Mouse (Mus musculus) adrenal gland, postnatal 25 days (tissue): ENCODE data around the gene Zscan2. TPM values are rescaled to one million over a fixed set of nuclear protein-coding genes. Genes with fewer than 3 reads are reported as not detected.

Experiments used
- DNase-seq: peaks from one replicate; pipeline ENCODE4 v3.0.0; 2021; ENCODE audit warnings: mixed read lengths
- long read RNA-seq: library from polyadenylated mRNA; stranded (forward); transcript quantifications from one replicate; pipeline ENCODE4 v2.0.0, GENCODE M21; 2021
- total RNA-seq: library from RNA; stranded (reverse); gene quantifications from 2 replicates; pipeline ENCODE4 v1.2.3, GENCODE M21; 2021

Gene Zscan2
- 8.0 and 8.7 TPM in 2 replicates for total RNA-seq
- long read RNA-seq, partial matches to known transcripts = 0 of 5 reads
- long read RNA-seq, other reads (novel, unspliced or antisense) = 1 of 5 reads

DNA sequence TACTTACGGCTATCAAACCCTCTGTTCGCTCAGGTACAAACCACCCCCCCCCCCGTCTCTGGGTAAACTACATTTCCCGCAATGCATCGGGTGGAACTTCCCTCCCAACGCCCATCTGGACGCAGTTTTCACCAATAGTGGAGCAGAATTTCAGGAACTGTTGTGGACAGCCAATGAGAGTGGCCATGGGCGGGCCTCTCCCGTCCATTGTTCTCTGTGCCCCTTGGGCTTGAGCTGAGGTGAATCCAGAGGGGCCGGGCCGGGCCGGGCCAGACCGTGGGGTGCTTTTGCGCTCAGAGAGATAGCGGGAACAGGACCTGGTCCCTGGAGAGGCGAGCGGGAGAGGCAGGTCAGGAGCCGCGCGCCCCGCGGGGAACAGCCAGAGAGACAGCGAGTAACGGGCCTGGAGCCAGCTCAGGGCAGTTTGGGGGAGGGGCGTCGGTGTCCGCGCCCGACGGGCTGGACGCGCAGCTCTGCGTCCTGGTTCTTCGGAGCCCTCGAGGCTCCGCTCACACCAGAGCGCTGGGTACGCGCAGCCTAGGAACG is at the start of gene Zscan2:
Zscan2 (plus strand) TSS at position 192 of the 546 bp plus-strand sequence.
- peak; percentile 82 for DNase-seq

DNA sequence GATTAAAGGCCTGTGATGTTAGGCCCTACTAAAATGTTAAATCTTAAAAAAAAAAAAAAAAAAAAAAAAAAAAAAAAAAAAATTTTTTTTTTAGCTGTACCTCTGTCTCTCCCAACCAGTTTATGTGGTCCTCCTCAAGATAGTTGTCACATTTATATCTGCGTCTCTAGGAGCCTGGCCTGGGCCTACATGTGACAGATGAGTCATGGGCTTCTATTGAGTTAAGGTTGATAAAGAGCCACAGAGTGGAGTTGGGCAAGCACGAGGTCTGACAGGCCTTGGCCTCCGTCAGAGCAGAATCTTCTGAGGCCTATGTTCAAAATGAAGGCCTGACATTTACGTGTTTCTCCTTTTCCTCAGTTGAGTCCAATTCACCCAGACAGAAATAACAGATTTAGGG is 47.3 kb upstream of the Zscan2 start:
- no peak for DNase-seq

DNA sequence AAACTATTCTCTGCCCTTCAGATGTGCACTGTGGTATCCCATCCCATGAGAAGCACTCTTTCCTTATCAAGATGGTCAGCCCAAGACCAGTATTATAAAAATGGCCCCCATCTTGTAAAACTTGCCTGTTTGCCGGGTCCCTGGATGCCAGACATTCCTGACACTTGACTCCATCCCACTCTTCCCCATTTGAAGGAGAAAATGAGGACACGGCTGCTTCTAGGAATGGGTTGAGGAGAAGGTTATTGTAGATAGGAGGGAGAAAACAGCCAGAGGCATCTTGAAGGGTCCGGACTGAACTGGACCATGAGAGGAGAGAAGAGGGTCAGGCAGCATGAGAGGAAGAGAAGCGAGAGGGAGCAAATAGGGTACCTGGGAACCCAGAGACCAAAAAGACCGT is 44.1 kb upstream of the Zscan2 start:
- DNase-seq = no peak

DNA sequence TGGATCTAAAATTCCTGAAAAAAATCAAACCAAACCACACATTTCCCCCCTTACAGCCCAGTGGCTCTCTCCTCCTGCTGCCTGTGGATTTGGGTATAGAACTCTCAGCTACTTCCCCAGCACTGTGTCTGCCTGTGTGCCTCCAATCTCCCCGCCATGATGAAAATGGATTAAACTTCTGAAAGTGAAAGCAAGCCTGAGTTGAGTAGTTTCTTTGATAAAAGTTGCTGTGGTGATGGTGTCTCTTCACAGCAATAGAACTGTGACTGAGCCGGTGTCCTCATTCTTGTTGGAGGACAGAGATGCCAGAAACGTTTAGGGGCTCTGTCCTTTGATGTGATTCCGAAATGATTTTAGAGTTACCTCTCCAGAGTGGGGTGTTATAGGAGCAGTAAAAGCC is 39.9 kb upstream of the Zscan2 start:
- DNase-seq = no peak

DNA sequence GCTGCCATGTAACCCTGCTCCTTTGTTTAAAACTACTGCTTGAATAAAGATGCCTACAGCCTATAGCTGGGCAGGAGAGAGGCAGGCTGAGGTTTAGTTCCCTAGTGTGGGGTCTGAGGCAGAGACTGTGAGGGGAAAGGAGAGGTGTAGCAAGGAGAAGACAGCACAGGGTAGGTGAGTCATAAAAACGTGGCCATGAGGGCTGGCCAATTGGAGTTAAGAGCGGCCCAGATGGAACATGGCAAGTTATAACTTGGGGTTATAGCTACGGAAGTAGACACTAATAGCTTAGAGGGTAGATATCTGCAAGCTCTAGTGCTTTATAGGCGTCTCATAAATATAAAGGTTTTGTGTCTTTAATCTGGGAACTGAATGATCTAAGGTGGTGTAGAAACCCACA is 37.5 kb upstream of the Zscan2 start:
- DNase-seq = no peak

DNA sequence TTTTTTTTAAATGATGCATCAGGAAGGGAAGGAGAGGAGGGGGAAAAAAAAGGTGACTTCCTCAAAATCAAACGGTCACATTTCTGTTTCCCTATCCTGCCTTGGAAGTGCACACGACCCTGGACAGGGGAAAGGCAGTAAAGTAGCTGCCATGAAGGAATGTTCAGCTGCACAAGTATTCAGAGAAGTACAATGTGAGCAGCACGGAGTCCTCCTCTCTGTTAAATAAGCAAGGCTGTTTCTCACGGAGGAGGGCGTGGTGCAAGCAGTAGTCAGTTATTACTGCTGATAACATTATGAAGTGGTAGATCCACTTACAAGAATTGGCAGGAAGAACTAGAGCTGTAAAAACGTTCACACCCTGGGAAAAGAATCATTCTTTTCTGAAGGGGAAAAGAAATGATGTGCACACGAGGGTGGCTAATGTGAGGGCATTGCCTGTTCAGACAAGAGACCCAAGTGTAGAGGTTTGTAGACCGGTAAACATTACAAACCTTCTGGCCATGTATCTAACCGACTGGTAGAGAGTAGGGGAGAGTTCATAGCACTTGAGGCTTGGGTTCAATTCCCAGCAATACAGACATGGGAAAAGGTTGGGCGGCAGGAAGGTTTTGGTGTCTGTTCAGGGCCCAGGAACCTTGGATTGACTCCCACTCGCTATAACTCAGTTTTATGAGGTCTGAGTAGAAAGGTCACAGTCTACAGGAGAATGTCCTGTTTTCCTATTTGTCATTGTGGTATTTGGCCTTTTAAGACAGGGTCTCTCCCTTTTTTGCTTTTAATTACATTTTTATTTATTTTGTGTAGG is 36.6 kb upstream of the Zscan2 start:
- DNase-seq = no peak

DNA sequence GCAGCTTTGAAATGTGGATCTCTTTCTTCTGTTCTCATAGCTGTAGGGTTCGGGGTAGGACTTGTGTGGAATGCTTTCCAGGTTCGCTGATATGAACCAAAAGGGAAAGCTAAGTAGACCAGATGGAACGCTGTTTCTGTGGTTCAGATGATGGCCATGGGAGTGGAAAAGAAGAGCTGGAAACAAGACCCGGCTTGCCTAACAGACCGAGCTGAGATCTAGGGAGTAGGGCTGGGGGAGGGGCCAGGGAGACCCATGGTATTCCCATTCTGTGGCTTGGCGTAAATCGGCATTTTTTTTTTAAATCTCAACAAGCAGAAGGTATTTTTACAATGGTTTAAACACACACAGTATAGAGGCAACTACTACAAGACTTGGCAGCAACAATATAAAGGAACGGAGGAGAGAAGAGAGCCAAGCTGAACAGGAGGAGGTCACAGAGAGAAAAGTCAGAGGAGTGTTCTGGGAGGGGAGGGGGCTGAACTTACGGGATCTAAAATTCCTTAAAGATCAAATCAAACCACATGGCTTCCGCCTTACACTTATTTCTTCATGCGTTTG is 34.8 kb upstream of the Zscan2 start, which contains the start of gene Iqgap1:
Iqgap1 (minus strand) TSS at position 132 of the 561 bp plus-strand sequence.
- DNase-seq = no peak

DNA sequence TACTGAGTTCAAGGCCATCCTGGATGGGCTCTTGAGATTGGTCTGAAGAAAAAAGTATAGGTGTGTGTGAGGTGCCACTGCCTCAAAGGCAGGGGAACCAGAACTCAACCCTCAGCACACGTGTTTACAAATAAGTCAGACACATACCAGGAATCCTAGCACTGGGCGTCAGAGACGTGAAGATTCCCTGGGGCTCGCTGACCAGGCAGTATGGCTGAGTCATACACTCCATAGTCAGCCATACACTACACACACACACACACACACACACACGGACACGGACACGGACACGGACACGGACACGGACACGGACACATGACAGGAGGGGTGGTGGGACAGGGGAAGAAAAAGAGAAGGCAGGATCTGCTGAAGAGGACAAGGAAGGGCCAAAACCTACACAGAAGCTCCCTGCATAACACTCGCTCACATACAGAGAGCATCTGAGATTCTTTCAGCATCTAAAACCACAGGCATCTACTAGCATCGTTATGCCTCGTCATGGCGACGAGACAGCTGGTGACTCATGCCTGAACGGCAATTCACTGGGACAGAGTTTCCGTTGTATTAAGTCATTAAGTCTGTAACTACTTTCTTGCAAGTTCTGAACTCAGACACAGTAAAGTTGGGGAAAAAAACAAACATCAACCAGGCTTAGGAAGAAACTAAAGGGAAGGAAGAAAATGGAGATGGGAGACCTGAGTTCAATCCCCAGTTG is 32.4 kb upstream of the Zscan2 start:
- DNase-seq = peak; percentile 65

DNA sequence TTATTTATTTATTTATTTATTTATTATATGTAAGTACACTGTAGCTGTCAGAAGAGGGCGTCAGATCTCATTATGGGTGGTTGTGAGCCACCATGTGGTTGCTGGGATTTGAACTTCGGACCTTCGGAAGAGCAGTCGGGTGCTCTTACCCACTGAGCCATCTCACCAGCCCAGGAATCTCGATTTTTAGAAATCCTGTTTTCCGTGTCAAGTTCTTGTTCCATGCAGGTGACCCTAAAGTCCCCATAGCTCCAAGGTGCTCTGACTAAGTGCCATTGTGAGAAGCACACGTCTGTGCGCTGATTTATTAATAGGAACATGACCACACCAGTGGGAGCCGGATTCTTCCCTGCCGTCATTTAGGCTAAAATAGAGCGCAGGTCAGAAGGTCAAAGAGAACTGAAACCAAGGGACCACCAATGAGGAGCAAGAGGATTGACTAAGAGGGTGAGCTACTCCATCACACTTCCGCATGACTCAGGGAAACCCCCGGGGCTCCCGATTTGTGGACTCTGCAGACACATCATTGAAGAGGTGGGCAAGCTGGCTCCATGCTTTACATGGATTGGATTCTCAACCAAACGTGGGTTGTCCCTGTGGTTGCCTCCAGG is 30.4 kb upstream of the Zscan2 start:
- no peak for DNase-seq

DNA sequence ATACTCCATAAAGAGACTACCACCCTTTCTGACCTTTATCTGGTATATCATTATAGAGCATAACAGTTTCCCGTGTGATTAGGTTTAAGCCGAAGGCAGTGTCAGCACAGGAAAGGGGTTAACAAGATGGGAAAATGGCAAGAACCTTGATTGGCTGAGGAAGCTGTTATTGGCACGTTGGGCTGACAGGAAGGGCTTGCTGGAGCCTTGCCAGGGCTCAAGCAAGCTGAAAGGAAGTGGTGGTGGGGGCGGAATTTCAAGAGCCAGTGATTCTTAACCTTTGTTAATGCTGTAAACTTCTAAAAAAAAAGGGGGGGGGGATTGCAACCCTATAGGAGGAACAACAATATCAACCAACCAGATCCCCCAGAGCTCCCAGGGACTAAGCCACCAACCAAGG is 28.5 kb upstream of the Zscan2 start:
- DNase-seq = peak; percentile 29

DNA sequence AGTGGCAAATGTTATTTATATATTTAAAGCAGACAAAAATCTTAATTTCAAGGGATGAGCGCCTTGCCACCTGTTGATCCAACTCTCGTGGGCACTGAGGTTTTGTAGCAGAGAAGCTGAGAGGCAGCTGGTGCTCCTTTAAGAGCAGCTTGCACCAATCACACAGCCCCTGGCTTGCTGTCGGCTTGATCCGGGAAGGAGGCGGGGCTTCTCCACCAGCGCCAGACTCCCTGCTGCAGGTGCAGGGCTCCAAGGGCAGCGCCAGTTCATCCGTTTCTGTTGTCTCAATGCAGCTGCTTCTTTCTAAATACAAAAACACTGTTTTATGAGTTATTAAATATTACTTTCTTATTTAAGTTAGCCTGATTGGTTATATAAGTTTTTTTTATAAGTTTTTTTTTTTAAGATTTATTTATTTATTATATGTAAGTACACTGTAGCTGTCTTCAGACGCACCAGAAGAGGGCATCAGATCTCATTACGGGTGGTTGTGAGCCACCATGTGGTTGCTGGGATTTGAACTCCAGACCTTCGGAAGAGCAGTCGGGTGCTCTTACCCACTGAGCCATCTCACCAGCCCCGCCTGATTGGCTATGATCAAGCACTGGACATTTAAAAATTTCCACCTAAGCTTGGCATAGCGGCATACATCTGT is 27.6 kb upstream of the Zscan2 start:
- DNase-seq = peak; percentile 48

DNA sequence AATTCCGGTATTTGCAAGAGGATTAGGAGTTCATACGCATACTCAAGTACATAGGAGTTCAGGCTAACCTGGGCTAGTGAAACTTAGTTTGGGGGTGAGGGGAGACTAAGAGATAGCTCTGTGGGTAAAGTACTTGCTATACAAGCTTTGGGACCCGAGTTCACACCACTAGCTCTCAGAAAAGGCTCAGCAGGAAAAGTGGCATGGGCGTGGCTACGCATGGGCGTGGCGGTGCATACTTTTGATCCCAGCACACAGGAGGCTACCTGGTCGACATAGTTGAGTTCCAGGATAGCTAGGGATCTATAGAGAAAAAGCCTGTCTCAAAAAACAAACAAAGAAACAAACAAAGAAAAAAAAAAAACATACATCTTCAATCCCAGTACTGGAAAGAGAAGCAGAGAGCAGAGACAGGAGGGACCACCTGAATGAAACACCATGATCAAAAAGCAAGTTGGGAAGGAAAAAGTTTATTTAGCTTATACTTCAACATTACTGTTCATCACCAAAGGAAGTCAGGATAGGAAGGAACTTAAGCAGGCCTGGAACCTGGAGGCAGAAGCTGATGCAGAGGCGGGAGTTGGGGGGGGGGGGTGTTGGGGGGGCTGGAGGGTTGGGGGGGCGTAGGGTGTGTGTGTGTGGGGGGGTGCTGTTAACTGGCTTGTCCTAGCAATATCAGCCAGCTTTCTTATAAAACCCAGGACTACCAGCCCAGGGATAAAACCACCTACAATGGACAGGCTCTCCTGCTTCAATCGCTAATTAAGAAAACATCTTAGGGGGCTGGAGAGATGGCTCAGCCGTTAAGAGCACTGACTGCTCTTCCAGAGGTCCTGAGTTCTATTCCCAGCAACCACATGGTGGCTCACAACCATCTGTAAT is 26.8 kb upstream of the Zscan2 start:
- no peak for DNase-seq

DNA sequence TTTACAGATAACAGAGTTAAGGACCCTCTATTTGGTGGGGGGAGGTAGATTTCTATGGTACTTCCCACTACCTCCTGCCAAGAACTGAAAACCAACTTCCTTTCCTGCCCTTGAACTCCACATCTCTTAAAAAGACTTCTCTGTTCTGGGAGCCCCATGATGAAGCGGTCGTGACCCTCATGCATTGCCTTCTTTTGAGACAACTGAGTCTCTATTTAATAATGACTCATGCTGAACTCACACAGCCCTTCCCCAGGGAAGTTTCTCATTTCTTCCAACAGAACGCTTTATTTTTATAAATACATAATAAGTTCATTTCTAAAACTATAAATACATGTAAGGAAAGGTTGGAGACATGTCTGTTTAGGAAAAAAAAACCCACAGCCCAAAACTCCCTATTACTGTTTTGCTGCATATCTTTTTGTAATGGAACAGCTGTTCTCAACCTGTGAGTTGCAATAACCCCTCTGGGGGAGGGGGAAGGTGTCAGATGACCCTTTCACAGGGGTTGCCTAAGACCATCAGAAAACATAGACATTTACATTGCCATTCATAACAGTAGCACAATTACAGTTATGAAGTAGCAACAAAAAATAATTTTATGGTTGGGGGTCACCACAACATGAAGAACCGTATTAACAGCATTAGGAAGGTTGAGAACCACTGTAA is 24.6 kb upstream of the Zscan2 start:
- DNase-seq = no peak

DNA sequence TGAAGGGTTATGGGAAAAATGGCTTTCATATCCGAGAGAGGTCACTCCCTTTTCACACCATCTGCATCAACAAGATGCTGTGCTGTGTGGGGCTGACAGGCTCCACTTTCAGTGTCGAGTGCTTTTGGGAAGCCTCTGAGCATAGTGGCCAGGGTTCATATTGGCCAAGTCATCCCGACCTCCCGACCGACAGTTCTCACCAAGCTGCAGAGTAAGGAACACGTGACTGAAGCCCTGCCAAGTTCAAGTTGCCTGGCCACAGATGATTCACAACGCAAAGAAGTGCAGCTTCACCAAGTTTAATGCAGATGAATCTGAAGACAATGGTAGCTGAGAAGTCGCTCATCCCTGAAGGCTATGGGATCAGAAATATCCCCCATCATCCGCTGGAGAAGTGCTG is 23.0 kb upstream of the Zscan2 start:
- peak; percentile 56 for DNase-seq

DNA sequence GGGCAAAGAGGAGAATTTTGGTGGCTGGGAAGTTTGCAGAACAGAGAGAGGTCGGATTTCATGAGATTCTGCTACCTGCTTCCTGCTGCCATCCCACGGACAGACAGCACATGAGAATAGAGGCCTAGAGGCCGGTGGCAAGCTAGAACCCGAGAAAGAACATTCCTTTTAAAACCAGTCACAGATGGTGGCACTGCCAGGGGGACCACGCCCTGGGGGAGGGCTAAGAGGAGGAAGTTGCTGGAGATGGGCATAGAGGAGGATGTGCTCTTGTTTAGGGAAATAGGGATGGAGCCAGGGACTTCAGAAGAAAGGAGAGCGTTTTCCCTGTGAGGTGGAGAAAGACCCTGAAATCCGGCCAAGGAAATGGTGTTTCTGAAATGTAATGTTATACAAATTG is 22.5 kb upstream of the Zscan2 start:
- no peak for DNase-seq

DNA sequence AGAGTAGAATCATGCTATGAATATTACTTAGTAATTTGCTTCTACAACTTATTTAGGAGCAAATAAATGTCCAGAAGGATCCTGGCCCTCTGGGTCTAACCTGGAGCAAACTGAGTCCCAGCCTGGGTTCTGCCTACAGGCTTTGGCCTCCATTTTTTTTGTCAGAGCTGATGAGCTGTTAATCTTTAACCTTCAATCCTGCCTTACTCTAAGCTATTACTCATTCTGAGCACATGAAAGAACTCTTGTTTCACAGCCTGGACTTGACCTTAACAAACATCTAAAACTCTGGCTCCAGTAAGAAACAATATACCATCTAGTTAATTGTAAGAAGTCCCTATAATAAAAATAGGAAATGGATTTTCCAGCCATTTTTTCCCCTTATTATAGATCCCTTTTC is 21.0 kb upstream of the Zscan2 start:
- no peak for DNase-seq

DNA sequence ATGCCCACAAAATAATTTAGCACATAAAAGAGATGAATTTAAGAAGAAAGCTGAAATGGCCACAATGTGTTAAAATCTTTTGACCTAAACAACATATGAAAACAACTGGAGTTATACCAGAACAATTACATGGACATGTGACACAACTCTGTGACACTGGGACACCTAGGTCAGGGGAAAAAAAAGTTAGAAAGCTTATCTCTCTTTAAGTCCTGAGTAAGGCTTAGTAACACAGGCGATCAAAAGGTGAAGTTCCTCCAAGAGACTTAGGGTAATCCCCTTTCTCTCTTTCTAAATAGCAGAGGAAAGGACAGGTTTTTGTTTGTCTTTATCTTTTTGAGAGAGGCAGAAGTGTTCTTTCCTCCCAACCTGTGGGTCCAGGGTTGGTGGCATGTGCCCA is 20.5 kb upstream of the Zscan2 start:
- no peak for DNase-seq

DNA sequence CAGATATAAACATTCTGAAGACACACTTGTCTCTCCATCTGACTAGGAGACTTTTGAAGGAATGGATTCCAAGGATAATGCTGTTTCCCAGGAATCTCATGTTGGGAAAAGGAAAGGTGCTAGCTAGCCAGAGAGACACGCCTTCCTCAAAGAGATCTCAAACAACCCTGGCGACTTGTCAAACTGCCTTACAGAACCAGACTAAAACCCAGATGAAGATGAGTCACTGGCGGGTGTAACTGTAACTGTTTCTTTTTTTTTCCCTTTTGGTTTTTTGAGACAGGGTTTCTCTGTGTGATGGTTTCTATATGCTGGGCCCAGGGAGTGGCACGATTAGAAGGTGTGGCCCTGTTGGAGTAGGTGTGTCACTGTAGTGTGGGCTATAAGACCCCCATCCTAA is 19.8 kb upstream of the Zscan2 start:
- DNase-seq = no peak

DNA sequence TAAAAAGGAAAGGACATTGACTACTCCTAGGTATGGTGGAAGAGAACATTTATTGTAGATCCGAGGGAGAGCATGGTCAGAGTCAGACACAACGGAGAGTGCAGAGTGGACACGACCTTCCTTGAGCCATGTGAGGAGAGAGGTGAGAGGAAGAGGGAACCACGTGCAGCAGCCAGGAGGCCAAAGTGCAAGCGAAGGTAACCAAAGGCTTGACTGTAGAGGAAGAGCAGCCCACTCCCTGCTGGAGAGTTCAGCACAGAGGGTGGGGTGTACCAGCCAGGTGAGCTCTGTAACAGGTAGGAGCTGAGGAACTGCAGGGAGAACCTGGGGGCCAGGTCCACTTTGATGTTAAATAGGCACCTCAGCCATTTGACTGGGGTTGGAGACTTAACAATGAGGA is 18.6 kb upstream of the Zscan2 start:
- DNase-seq = no peak

DNA sequence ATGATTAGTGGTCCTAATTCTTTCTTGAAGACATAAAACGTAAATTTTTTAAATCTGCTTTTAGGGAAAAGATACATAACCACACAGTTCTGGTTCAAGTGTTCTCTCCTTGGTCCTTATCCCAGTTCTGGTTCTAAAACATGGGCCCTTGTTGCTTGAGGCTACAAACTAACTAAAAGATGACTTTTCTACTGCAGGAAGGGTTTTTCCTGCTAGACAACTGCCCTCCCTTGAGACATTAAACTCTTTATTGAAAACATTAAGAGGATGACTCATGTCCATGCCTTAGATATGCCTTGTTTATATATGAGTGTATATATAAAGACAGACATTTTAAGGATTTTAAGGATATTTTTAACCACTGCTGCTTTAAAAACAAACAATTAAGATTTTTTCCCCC is 17.5 kb upstream of the Zscan2 start:
- no peak for DNase-seq
